Mouse (Mus musculus): ENCODE data around the gene Rbm4b. TPM values are rescaled to one million over a fixed set of nuclear protein-coding genes. Genes with fewer than 3 reads are reported as not detected.

The Rbm4b gene
- polyA plus RNA-seq, 1 experiment from 2014 or later = 116 TPM

GRCm38 (mm10) chr19:4795929-4796328, 39.6 kb downstream of the Rbm4b start:
- ATAC-seq (replicated peaks; ENCODE audit: insufficient number of reproducible peaks, low FRiP score, low TSS enrichment, low read depth) = no peak
- 0 out of 2 replicates have a peak, but pooled peaks cover 3% of the 10 kb centered on the region for H3K36me3 ChIP-seq (replicated peaks; ENCODE audit: control insufficient read depth, insufficient read depth, low read depth, low read length)
- H3K4me1 ChIP-seq (ENCODE audit: control insufficient read depth, insufficient read depth, low read length) = no peaks in the 10 kb centered on the region
- H3K27me3 ChIP-seq (ENCODE audit: control insufficient read depth, insufficient read depth, low read length) = no peaks in the 10 kb centered on the region
- H3K27ac ChIP-seq (replicated peaks; ENCODE audit: low read depth, low read length) = no peak overlapping the region
- no peak overlapping the region for H3K4me3 ChIP-seq (ENCODE audit: low read depth, low read length)
- whole genome bisulfite sequencing = 80% methylated on average over 1 of the region's 1 CpGs
- no peaks in the 10 kb centered on the region for H3K9me3 ChIP-seq (replicated peaks; ENCODE audit: control insufficient read depth, low read length)
- no peak overlapping the region for H3K9ac ChIP-seq (replicated peaks; ENCODE audit: low read length)
- no peak for DNase-seq (ENCODE audit: low spot score)
- no peak overlapping the region for H3K4me2 ChIP-seq (ENCODE audit: low read depth, low read length)

- H3K36me3 ChIP-seq (replicated peaks; ENCODE audit: control insufficient read depth, insufficient read depth, low read depth, low read length) = peaks cover 11% of the 10 kb centered on the region
These were observed 41.5 kb downstream of the Rbm4b start for GRCm38 (mm10) chr19:4797846-4798245.

GRCm38 (mm10) chr19:4799083-4799482, 42.8 kb downstream of the Rbm4b start:
- ATAC-seq (replicated peaks; ENCODE audit: insufficient number of reproducible peaks, low FRiP score, low TSS enrichment, low read depth) = no peak
- H3K4me2 ChIP-seq (ENCODE audit: low read depth, low read length) = no peak overlapping the region
- no peak for DNase-seq (ENCODE audit: low spot score)
- H3K27ac ChIP-seq (replicated peaks; ENCODE audit: low read depth, low read length) = no peak overlapping the region
- no peaks in the 10 kb centered on the region for H3K9me3 ChIP-seq (replicated peaks; ENCODE audit: control insufficient read depth, low read length)
- H3K4me3 ChIP-seq (ENCODE audit: low read depth, low read length) = no peak overlapping the region
- peaks cover 14% of the 10 kb centered on the region for H3K36me3 ChIP-seq (replicated peaks; ENCODE audit: control insufficient read depth, insufficient read depth, low read depth, low read length)
- H3K4me1 ChIP-seq (ENCODE audit: control insufficient read depth, insufficient read depth, low read length) = no peaks in the 10 kb centered on the region
- H3K9ac ChIP-seq (replicated peaks; ENCODE audit: low read length) = no peak overlapping the region
- 91% methylated on average over 5 of the region's 5 CpGs for WGBS
- no peaks in the 10 kb centered on the region for H3K27me3 ChIP-seq (ENCODE audit: control insufficient read depth, insufficient read depth, low read length)

More at GRCm38 (mm10) chr19:4797846-4798245, 41.5 kb downstream of the Rbm4b start:
- Histone ChIP-seq H3K27me3 (ENCODE audit: control insufficient read depth, insufficient read depth, low read length) (no peaks in the 10 kb centered on the region), H3K4me3 (ENCODE audit: low read depth, low read length) (no peak overlapping the region), H3K9me3 (replicated peaks; ENCODE audit: control insufficient read depth, low read length) (no peaks in the 10 kb centered on the region), H3K4me2 (ENCODE audit: low read depth, low read length) (no peak overlapping the region), H3K27ac (replicated peaks; ENCODE audit: low read depth, low read length) (no peak overlapping the region), H3K9ac (replicated peaks; ENCODE audit: low read length) (no peak overlapping the region), H3K4me1 (ENCODE audit: control insufficient read depth, insufficient read depth, low read length) (no peaks in the 10 kb centered on the region)
- WGBS = 96% methylated on average over 2 of the region's 2 CpGs
- no peak for ATAC-seq (replicated peaks; ENCODE audit: insufficient number of reproducible peaks, low FRiP score, low TSS enrichment, low read depth)
- no peak for DNase-seq (ENCODE audit: low spot score)

GRCm38 (mm10) chr19:4802691-4803091, 46.4 kb downstream of the Rbm4b start:
- Histone ChIP-seq H3K4me3 (ENCODE audit: low read depth, low read length) (no peak overlapping the region), H3K4me2 (ENCODE audit: low read depth, low read length) (no peak overlapping the region), H3K9me3 (replicated peaks; ENCODE audit: control insufficient read depth, low read length) (no peaks in the 10 kb centered on the region), H3K27me3 (ENCODE audit: control insufficient read depth, insufficient read depth, low read length) (no peaks in the 10 kb centered on the region), H3K9ac (replicated peaks; ENCODE audit: low read length) (no peak overlapping the region), H3K36me3 (replicated peaks; ENCODE audit: control insufficient read depth, insufficient read depth, low read depth, low read length) (peaks cover 14% of the 10 kb centered on the region), H3K27ac (replicated peaks; ENCODE audit: low read depth, low read length) (no peak overlapping the region), H3K4me1 (ENCODE audit: control insufficient read depth, insufficient read depth, low read length) (no peaks in the 10 kb centered on the region; the same call in 1 of the 2 replicates)
- no peak for ATAC-seq (replicated peaks; ENCODE audit: insufficient number of reproducible peaks, low FRiP score, low TSS enrichment, low read depth)
- DNase-seq (ENCODE audit: low spot score) = no peak
- WGBS = 97% methylated on average over 7 of the region's 7 CpGs

- no peaks in the 10 kb centered on the region for H3K9me3 ChIP-seq (replicated peaks; ENCODE audit: control insufficient read depth, low read length)
- no peak overlapping the region for H3K4me3 ChIP-seq (ENCODE audit: low read depth, low read length)
- no peak overlapping the region for H3K9ac ChIP-seq (replicated peaks; ENCODE audit: low read length)
- 77% methylated on average over 10 of the region's 10 CpGs for WGBS
- no peaks in the 10 kb centered on the region; the same call in 1 of the 2 replicates for H3K4me1 ChIP-seq (ENCODE audit: control insufficient read depth, insufficient read depth, low read length)
- DNase-seq (ENCODE audit: low spot score) (no peak), ATAC-seq (replicated peaks; ENCODE audit: insufficient number of reproducible peaks, low FRiP score, low TSS enrichment, low read depth) (no peak)
- H3K27me3 ChIP-seq (ENCODE audit: control insufficient read depth, insufficient read depth, low read length) = no peaks in the 10 kb centered on the region
- no peak overlapping the region for H3K4me2 ChIP-seq (ENCODE audit: low read depth, low read length)
- peaks cover 14% of the 10 kb centered on the region for H3K36me3 ChIP-seq (replicated peaks; ENCODE audit: control insufficient read depth, insufficient read depth, low read depth, low read length)
- H3K27ac ChIP-seq (replicated peaks; ENCODE audit: low read depth, low read length) = no peak overlapping the region
These were observed 47.0 kb downstream of the Rbm4b start for GRCm38 (mm10) chr19:4803283-4803682.

GRCm38 (mm10) chr19:4810309-4810708, 54.0 kb downstream of the Rbm4b start:
- H3K9me3 ChIP-seq (replicated peaks; ENCODE audit: control insufficient read depth, low read length) = no peaks in the 10 kb centered on the region
- H3K36me3 ChIP-seq (replicated peaks; ENCODE audit: control insufficient read depth, insufficient read depth, low read depth, low read length) = no peaks in the 10 kb centered on the region
- H3K4me3 ChIP-seq (ENCODE audit: low read depth, low read length) = peak overlapping the region; percentile 76
- H3K27ac ChIP-seq (replicated peaks; ENCODE audit: low read depth, low read length) = no peak overlapping the region
- no peaks in the 10 kb centered on the region for H3K4me1 ChIP-seq (ENCODE audit: control insufficient read depth, insufficient read depth, low read length)
- DNase-seq (ENCODE audit: low spot score) = no peak
- H3K9ac ChIP-seq (replicated peaks; ENCODE audit: low read length) = peak overlapping the region; percentile 92
- H3K4me2 ChIP-seq (ENCODE audit: low read depth, low read length) = peak overlapping the region; percentile 77
- no peak for ATAC-seq (replicated peaks; ENCODE audit: insufficient number of reproducible peaks, low FRiP score, low TSS enrichment, low read depth)
- no peaks in the 10 kb centered on the region for H3K27me3 ChIP-seq (ENCODE audit: control insufficient read depth, insufficient read depth, low read length)
- WGBS = under 1% methylated on average over 14 of the region's 14 CpGs

GRCm38 (mm10) chr19:4810746-4811062, 54.4 kb downstream of the Rbm4b start:
- Histone ChIP-seq H3K4me3 (ENCODE audit: low read depth, low read length) (peak overlapping the region; percentile 76), H3K9ac (replicated peaks; ENCODE audit: low read length) (peak overlapping the region; percentile 92), H3K4me1 (ENCODE audit: control insufficient read depth, insufficient read depth, low read length) (no peaks in the 10 kb centered on the region), H3K27ac (replicated peaks; ENCODE audit: low read depth, low read length) (no peak overlapping the region), H3K4me2 (ENCODE audit: low read depth, low read length) (peak overlapping the region; percentile 77), H3K27me3 (ENCODE audit: control insufficient read depth, insufficient read depth, low read length) (no peaks in the 10 kb centered on the region), H3K9me3 (replicated peaks; ENCODE audit: control insufficient read depth, low read length) (no peaks in the 10 kb centered on the region), H3K36me3 (replicated peaks; ENCODE audit: control insufficient read depth, insufficient read depth, low read depth, low read length) (no peaks in the 10 kb centered on the region)
- ATAC-seq (replicated peaks; ENCODE audit: insufficient number of reproducible peaks, low FRiP score, low TSS enrichment, low read depth) (no peak), DNase-seq (ENCODE audit: low spot score) (no peak)
- 0% methylated on average over 17 of the region's 17 CpGs for WGBS

GRCm38 (mm10) chr19:4811063-4811908, 55.0 kb downstream of the Rbm4b start, which contains the start of the genes Gm21992 and Rbm14:
Gene Gm21992, minus strand, starts transcription at chr19:4811612.
Gene Rbm14, minus strand, starts transcription at chr19:4811634.
- DNase-seq (ENCODE audit: low spot score) = peak; percentile 99
- WGBS = under 1% methylated on average over 83 of the region's 83 CpGs
- H3K9me3 ChIP-seq (replicated peaks; ENCODE audit: control insufficient read depth, low read length) = no peaks in the 10 kb centered on the region
- peak; percentile 97 for ATAC-seq (replicated peaks; ENCODE audit: insufficient number of reproducible peaks, low FRiP score, low TSS enrichment, low read depth)
- H3K4me3 ChIP-seq (ENCODE audit: low read depth, low read length) = peak within 1 kb of the TSS; percentile 76
- H3K27me3 ChIP-seq (ENCODE audit: control insufficient read depth, insufficient read depth, low read length) = no peaks in the 10 kb centered on the region
- H3K36me3 ChIP-seq (replicated peaks; ENCODE audit: control insufficient read depth, insufficient read depth, low read depth, low read length) = no peaks in the 10 kb centered on the region
- peak within 1 kb of the TSS; percentile 77 for H3K4me2 ChIP-seq (ENCODE audit: low read depth, low read length)
- peak within 1 kb of the TSS; percentile 92 for H3K9ac ChIP-seq (replicated peaks; ENCODE audit: low read length)
- H3K27ac ChIP-seq (replicated peaks; ENCODE audit: low read depth, low read length) = peak within 1 kb of the TSS; percentile 68
- H3K4me1 ChIP-seq (ENCODE audit: control insufficient read depth, insufficient read depth, low read length) = no peaks in the 10 kb centered on the region
